Mouse (Mus musculus): Measurements from ENCODE around the gene Pofut1.

DNA sequence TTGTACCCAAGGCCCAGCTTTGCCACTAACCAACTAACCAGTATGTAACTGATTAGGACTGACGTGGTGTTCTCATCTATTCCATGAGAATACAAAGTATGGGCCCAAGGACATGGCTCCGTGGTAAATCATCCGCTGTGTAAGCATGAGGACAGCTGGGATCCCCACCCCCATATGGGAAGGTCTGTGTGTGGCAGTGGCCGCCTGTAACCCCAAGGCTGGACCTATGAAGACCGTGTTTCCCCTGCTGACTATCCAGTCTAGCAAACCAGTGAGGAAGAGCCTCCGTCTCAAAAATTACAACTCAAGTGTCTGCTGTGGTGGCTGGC is 33.5 kb downstream of the Pofut1 start:
- TF ChIP-seq MYOG (IDR thresholded peaks at IDR 0.05; ENCODE audit: control insufficient read depth, extremely low read depth, insufficient read length) = no peak
- no peak for TF ChIP-seq CTCF (IDR thresholded peaks at IDR 0.05; ENCODE audit: control insufficient read depth, insufficient read depth, insufficient read length)
